Mouse (Mus musculus) neural tube, embryonic 13.5 days (tissue): ENCODE results near the gene Stk24. TPM values are rescaled to one million over a fixed set of nuclear protein-coding genes. Genes with fewer than 3 reads are reported as not detected.

Source experiments
- ATAC-seq: fragments of 200-750 bp; cut with Nextera tagmentation; 2 replicates; pipeline ENCODE4 v1.8.0; 2017; ENCODE audit warnings: low read depth, mild to moderate bottlenecking, moderate TSS enrichment, moderate library complexity
- H3K27ac ChIP-seq: fragments of 300-500 bp; sonication (generic); replicated peaks from 2 replicates; pipeline ENCODE4 v1.5.1; 2015; ENCODE audit warnings: moderate library complexity, mild to moderate bottlenecking, inconsistent platforms
- H3K27me3 ChIP-seq: fragments of 300-500 bp; sonication (generic); 2 replicates; pipeline ENCODE4 v1.6.1; 2015; ENCODE audit warnings: mild to moderate bottlenecking, inconsistent platforms
- H3K36me3 ChIP-seq: fragments of 300-500 bp; sonication (generic); 2 replicates; pipeline ENCODE4 v1.6.1; 2015; ENCODE audit warnings: mild to moderate bottlenecking, inconsistent platforms
- H3K4me1 ChIP-seq: fragments of 300-500 bp; sonication (generic); replicated peaks from 2 replicates; pipeline ENCODE4 v1.6.1; 2015; ENCODE audit warnings: inconsistent platforms
- H3K4me2 ChIP-seq: fragments of 300-500 bp; sonication (generic); 2 replicates; pipeline ENCODE4 v1.6.1; 2015; ENCODE audit warnings: inconsistent platforms, mild to moderate bottlenecking, moderate library complexity
- H3K4me3 ChIP-seq: fragments of 300-500 bp; sonication (generic); 2 replicates; pipeline ENCODE4 v1.5.1; 2015; ENCODE audit warnings: mild to moderate bottlenecking, inconsistent platforms
- H3K9ac ChIP-seq: fragments of 300-500 bp; sonication (generic); 2 replicates; pipeline ENCODE4 v1.6.1; 2015; ENCODE audit warnings: moderate library complexity, mild to moderate bottlenecking, inconsistent platforms
- H3K9me3 ChIP-seq: fragments of 300-500 bp; sonication (generic); 2 replicates; pipeline ENCODE4 v1.6.1; 2016; ENCODE audit warnings: inconsistent platforms
- WGBS: fragments of 180-500 bp; shearing (Covaris S2); methylation state at CpG from one replicate; pipeline ENCODE4 v1.1.7; 2015; 5-methylcytosine and 5-hydroxymethylcytosine counted together
- polyA plus RNA-seq: library from polyadenylated mRNA; unstranded; fragments of >200 nt; fragmentation: Nextera tagmentation; extraction: Ambion mirVana; gene quantifications from 2 replicates; pipeline ENCODE4 v1.2.1, GENCODE M21; 2015

The Stk24 gene
- polyA plus RNA-seq, 1 experiment from 2014 or later, result 22.5 TPM

- ATAC-seq, result no peak
- peaks cover 37% of the 10 kb centered on the region for H3K36me3 ChIP-seq
- H3K4me3 ChIP-seq, result no peak overlapping the region
- no peak overlapping the region for H3K9ac ChIP-seq
- no peak overlapping the region for H3K4me2 ChIP-seq
- H3K4me1 ChIP-seq, result peaks cover 14% of the 10 kb centered on the region
- H3K9me3 ChIP-seq, result no peaks in the 10 kb centered on the region
- H3K27me3 ChIP-seq, result no peaks in the 10 kb centered on the region
- 0 out of 2 replicates have a peak overlapping the region, but pooled peaks have one; percentile 23 for H3K27ac ChIP-seq
- 45% methylated on average over 7 of the region's 7 CpGs for WGBS
These were observed 132.5 kb downstream of the Stk24 start for GRCm38 (mm10) chr14:121247287-121247686.

GRCm38 (mm10) chr14:121246048-121246731 lies 133.6 kb downstream of the Stk24 start:
- Histone ChIP-seq H3K9me3 (no peaks in the 10 kb centered on the region), H3K4me3 (no peak overlapping the region), H3K9ac (no peak overlapping the region), H3K36me3 (peaks cover 45% of the 10 kb centered on the region), H3K27ac (no peak overlapping the region), H3K4me1 (peaks cover 14% of the 10 kb centered on the region), H3K4me2 (no peak overlapping the region), H3K27me3 (no peaks in the 10 kb centered on the region)
- 85% methylated on average over 14 of the region's 14 CpGs for WGBS
- no peak for ATAC-seq

DNA sequence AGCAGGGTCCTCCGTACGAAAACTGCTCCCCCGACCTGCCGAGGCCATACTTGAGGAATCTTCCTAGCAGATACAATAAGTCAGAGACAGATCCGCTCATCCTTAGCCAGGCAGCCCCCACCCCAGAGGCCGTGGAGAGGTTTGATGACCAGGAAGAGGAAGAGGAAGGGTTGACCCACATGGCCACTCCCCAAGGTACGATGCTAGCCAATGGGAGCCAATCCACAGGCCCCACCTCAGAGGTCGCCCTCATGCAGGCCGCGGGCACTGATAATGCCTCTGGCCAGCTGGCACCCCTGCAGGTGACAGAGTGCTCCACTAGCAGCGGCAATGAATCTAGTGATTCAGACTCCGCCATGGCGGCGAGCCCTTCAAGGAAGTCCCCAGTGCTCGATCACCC lies 135.7 kb downstream of the Stk24 start:
- ATAC-seq, result no peak
- 92% methylated on average over 15 of the region's 15 CpGs for WGBS
- no peaks in the 10 kb centered on the region for H3K27me3 ChIP-seq

DNA sequence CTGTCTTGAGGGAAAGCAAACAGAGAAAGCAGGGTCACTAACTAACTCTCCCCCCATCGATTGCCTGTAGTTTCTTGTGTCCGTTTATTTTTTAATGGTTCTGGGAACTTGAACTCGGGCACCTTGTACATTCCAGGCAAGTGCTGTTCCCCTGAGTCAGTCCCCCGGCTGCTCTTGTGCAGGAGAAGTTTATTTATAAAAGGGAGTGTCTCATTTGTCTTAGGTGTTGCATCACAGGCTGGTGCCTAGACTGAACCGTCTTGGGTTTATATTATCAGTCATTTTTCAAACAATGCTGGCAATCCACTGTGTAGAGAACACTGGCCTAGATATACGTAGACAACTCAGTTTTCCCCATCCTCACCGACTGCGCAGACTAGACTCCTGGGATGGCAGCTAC lies 140.4 kb downstream of the Stk24 start:
- ATAC-seq, result no peak
- peaks cover 60% of the 10 kb centered on the region for H3K36me3 ChIP-seq

More for the DNA sequence above, 135.7 kb downstream of the Stk24 start:
- Histone ChIP-seq H3K27ac (no peak overlapping the region), H3K36me3 (peaks cover 46% of the 10 kb centered on the region), H3K4me2 (no peak overlapping the region), H3K9ac (no peak overlapping the region), H3K4me1 (peaks cover 14% of the 10 kb centered on the region), H3K4me3 (no peak overlapping the region), H3K9me3 (no peaks in the 10 kb centered on the region)

DNA sequence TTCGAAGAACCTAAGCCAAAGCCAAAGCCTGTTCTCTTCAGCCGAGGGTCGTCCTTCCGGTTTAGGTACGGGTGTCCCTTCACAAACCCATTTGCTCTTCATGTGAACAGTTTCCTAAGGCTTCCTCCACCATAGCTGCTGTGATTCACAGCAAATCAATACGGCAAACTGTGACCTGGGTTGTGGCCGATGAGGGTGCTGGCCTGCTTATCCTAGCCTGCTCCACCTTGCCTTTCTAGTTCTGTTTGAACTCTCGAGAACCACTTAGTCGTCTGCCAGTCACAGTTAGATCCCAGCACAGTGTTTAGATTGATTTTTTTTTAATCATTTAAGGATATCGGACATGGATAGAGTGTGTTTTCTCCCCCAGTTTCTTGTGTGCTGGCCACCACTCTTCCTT lies 141.1 kb downstream of the Stk24 start:
- no peaks in the 10 kb centered on the region for H3K9me3 ChIP-seq
- ATAC-seq, result no peak
- WGBS, result 92% methylated on average over 10 of the region's 10 CpGs
- no peaks in the 10 kb centered on the region for H3K27me3 ChIP-seq
- H3K4me2 ChIP-seq, result no peak overlapping the region
- H3K27ac ChIP-seq, result no peak overlapping the region
- no peak overlapping the region for H3K4me3 ChIP-seq
- peaks cover 12% of the 10 kb centered on the region for H3K4me1 ChIP-seq
- peaks cover 58% of the 10 kb centered on the region for H3K36me3 ChIP-seq
- no peak overlapping the region for H3K9ac ChIP-seq

More for the DNA sequence above, 140.4 kb downstream of the Stk24 start:
- H3K27ac ChIP-seq, result no peak overlapping the region
- no peak overlapping the region for H3K4me2 ChIP-seq
- H3K4me3 ChIP-seq, result no peak overlapping the region
- no peaks in the 10 kb centered on the region for H3K27me3 ChIP-seq
- H3K9me3 ChIP-seq, result no peaks in the 10 kb centered on the region
- 82% methylated on average over 8 of the region's 8 CpGs for WGBS
- no peak overlapping the region for H3K9ac ChIP-seq
- H3K4me1 ChIP-seq, result peaks cover 12% of the 10 kb centered on the region

- no peak overlapping the region for H3K4me3 ChIP-seq
- 63% methylated on average over 4 of the region's 4 CpGs for WGBS
- H3K36me3 ChIP-seq, result peaks cover 58% of the 10 kb centered on the region
- H3K4me2 ChIP-seq, result no peak overlapping the region
- peaks cover 12% of the 10 kb centered on the region for H3K4me1 ChIP-seq
- H3K9me3 ChIP-seq, result no peaks in the 10 kb centered on the region
- H3K27me3 ChIP-seq, result no peaks in the 10 kb centered on the region
- H3K27ac ChIP-seq, result no peak overlapping the region
- H3K9ac ChIP-seq, result no peak overlapping the region
- ATAC-seq, result no peak
These were observed 143.1 kb downstream of the Stk24 start for GRCm38 (mm10) chr14:121236736-121237135.

Other genes starting within 250 kb of the Stk24 start
- gene Slc15a1, start 125.2 kb upstream of the Stk24 start, polyA plus RNA-seq, result not detected in 2 replicates